Mouse (Mus musculus): ENCODE results near the gene Polr2j.
"Not testable (repeated sequence)": the region's sequence is repeated elsewhere in the genome, so short reads cannot be mapped to it uniquely, and the experiment has no call there.

The Polr2j gene

DNA sequence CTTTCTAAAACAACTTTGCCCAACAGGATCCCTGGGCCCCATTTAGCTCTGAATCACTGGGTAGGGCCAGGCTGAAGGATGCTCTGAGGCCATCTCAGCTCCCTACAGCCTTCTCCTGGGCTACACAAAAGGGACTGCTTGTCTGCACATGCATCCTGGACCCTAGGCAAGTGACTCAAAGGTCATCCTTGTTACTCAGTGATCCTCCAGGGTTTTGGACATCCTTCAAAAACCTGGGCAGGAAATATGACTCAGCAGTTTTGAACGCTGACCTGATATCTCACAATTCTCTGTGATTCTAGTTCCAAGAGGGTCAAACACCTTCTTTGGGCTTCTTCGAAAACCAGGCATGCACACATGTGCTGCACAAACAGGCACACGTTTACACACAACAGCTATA lies 7.4 kb upstream of the Polr2j start:
- no peak for DNase-seq

DNA sequence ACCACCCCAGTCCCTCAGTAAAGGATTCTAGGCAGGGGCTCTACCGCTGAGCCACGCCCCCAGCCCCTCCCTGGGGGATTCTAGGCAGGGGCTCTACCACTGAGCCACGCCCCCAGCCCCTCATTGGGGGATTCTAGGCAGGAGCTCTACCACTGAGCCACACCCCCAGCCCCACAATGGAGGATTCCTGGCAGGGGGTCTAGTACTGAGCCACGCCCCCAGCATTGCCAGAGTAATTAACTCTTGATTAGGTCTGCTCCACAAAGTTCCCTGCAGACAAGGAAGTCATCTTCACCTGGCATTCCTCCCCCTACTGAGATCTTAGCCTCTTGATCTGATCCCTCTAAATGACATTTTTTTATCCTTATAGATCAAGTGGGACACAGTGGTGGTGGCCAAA lies 2.9 kb upstream of the Polr2j start:
- not testable (repeated sequence) for DNase-seq

DNA sequence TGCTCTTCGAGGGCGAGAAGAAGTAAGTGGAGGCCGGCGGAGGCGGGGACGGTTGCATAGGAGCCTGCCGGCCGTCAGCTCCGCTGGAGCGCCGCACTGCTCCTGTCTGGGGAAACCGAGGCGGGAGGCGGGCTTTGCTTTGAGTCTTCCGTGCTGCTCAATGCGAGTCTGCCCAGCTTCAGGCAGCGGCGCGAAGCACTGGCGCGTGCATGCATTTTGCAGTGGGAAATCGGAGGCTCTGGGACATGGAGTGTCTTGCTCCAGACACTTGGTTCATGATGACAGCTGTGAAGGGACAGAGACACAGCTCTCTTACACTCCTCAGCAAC lies 317 bp downstream of the Polr2j start:
- peak; percentile 40 for DNase-seq

DNA sequence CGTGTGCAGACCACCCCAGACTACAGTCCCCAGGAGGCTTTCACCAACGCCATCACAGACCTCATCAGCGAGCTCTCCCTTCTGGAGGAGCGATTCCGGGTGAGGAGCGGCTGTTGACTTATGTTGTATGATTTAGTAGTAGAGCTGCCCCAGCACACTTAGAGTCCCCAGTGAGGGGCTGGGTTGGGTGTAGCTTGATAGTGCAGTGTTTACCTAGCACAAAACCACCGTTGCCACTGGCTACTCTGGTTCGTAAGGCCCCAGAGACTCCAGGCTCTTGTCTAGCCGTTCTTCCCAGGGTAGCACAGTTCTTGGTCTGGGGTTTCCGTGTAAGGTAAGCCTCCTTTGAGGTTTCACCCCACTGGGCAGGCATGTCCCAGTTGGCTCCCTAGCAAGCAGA lies 5.7 kb downstream of the Polr2j start:
- DNase-seq = no peak

DNA sequence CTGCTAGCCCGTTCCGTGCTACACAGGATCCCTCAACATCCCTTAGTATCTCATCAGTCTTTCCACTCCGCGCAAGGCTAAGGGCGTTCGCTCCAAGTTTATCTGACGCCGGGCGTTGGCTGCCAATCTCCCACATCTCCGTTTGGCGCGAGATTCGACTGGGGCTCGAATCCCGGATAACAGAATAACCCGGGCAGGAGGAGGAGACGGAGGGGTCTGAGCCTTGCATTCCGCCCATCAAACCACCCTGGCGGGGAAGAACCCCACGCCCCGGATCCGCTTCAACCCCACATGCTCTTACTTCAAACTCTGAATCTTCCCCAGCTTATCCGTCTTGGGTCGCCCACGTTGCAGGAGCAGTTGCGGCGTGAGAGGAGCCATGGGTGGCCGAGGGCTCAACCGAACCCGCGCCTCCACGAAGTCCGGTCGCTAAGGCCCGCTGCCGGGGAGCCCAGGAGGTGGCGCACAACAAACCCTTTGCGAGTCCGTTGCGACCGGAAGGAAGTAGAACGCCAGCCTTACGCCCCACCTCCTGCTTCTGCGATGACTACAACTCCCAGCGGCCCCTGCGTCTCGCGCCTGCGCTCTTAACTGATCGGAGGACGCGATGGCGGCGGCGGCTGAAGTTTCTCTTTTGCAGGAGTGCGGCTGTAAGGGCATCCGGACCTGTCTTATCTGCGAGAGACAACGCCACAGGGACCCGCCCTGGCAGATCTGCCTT lies 19.3 kb downstream of the Polr2j start, which contains the start of the genes Lrwd1 and Alkbh4:
Gene Lrwd1, minus strand, starts transcription at position 504 of the 721 bp plus-strand sequence.
Gene Alkbh4, plus strand, starts transcription at position 576 of the 721 bp plus-strand sequence.
- peak; percentile 94 for DNase-seq

DNA sequence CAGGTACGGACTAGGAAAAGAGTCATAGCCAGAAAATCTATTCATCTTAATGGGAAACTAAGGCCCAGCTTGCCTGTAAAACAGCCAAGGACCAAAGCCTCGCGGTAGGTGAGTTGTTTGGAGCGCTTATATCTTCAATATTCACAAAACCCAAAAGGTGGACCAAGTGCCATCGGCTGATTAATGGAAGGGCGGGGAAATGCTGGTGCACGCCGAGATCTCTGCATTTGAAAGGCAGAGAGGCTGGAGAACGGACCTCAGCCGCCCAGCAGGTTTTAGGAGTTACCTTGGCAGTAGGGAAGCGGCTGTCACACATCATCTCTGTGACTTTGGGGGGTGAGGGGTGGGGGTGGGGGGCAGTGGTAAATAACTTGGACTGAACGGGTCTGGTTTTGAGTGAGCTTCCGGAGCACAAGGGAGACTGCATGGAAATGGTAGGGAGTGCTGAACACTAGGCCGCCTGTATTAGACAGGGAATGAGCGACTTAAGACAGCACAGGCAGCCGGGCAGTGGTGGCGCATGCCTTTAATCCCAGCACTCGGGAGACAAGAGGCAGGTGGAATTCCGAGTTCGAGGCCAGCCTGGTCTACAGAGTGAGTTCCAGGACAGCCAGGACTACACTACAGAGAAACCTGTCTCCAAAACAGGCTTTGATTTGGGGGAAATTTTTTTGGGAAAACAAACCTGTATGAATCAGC lies 20.0 kb downstream of the Polr2j start:
- no peak for DNase-seq

DNA sequence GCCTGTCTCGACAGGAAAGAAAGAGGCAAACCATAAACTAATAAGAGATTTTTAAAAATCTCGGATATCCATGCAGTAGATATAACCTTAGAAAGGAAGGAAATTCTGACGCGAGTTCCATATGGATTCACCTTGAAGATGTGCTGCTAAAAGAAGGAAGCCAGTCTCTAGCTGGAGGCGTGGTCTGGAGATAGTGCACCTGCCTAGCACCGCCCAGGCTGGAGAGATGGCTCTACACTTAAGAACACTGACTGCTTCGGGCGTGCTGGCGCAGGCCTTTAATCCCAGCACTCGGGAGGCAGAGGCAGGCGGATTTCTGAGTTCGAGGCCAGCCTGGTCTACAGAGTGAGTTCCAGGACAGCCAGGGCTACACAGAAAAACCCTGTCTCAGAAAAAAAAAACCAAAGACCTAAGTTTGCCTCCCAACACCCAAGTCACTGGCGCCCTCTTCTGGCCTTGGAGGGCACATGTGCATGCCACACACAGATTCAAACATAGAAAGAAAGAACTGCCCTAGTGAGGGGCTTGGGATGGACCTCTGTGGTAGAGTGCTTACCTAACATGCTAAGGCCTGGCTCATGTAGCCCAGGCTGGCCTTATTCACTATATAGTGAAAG lies 21.3 kb downstream of the Polr2j start:
- DNase-seq = peak; percentile 41

DNA sequence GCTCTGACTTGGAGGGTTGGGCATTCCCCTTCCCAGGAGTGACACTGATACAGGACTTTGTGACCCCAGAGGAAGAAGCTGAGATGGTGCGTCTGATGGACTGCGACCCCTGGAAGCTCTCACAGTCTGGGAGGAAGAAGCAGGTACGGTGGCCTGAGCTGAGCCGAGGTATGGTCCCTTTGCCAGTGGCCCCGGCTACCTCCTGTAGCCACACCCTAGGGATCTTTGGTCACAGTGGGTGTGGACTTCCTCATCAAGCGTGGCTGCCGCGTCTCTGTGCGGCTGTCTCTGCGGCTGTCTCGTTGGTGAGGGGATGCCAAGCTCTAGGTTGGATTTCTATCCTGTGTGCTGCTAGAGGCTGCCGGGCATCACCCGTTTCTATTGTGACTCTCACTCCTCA lies 23.0 kb downstream of the Polr2j start:
- DNase-seq = no peak

DNA sequence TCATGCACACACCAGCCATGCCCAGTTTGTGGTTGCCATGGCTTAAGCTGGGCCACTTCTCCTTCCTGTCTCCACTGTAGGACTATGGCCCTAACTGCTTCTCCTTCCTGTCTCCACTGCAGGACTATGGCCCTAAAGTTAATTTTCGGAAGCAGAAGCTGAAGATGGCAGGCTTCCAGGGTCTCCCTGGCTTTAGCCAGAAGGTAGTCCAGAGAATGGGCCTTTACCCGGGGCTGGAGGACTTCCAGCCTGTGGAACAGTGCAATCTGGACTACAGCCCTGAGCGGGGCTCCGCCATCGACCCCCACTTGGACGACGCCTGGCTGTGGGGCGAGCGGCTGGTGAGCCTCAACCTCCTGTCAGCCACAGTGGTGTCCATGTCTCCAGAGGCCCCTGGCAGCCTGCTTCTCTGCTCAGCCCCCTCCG lies 23.6 kb downstream of the Polr2j start:
- peak; percentile 31 for DNase-seq

DNA sequence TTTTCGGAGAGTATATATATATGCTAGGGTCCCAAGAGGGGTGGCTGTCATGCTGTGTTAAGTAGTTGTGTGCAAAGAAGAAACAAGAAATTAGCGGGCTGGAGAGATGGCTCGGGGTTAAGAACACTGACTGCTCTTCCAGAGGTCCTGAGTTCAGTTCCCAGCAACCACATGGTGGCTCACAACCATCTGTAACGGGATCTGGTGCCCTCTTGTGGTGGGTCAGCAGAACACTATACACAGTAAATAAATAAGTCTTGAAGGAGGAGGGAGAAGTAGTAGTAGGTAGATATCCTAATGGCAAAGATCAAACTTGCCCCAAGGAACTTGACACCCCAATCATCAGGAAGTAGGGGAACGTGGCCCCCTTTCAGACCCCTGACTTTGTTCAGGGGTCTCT lies 26.3 kb downstream of the Polr2j start:
- no peak for DNase-seq

DNA sequence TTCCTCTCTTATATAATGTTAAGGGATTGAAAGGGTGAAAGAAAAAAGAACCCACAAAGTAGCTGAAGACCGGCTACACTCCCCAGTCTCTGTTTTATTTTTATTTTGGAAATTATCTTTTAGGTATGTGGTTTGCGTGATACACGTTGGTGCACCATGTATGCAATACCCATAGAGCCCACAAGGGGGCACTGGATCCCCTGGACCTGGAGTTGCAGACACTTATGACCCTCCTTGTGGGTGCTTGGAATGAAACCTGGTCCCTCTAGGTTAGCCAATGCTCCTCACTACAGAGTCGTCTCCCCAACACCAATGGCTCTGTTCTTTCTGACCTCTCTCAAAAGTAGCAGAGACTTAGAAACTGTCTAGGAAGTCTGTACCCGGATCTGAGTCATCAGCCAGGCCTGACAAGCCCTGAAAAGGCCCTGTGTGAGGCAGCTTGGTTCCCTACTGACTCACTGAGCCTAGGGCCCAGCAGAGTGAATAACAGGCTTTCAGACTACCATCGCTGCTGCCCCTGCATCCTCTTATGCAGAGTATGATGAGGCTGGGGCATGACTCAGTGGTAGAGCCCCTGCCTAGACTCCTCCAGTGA lies 26.8 kb downstream of the Polr2j start:
- no peak for DNase-seq

DNA sequence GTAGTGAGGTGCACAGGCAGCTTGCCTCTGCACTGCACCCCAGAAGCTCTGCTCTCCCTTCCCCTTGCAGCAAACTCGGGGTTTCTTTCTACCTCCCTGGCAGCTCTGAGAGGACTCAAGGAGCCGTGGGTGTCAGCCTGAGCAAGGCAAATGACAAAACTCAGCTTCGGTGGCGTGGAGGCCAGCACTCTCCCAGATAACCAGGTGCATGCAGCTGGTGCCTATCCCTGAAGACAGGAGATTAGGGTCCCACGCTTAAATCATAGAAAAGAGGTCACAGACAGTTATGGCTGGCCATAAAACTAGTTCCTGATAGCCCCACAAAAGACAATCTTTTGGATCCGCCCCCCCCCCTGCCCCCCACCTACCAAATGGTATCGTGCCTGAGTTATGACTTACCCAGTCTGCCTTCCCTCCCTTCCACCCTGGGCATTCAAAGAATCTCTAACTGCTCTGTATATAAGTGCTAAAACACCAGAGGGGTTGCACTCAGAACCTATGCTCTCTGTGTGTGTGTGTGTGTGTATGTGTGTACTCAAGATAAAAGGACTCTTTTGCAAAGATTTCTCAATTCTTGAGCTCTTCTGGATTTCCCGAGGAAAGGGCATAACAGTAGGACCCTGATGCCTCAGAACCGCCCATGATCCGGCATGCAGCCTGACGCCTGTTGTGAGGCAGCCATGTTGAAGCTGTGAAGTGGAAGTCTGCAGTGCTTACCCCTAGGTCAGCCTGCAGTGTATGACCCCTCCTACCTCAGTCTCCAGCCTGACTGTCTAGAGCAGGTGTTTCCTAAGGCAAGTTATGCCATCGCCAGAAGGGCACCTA lies 28.4 kb downstream of the Polr2j start:
- no peak for DNase-seq

DNA sequence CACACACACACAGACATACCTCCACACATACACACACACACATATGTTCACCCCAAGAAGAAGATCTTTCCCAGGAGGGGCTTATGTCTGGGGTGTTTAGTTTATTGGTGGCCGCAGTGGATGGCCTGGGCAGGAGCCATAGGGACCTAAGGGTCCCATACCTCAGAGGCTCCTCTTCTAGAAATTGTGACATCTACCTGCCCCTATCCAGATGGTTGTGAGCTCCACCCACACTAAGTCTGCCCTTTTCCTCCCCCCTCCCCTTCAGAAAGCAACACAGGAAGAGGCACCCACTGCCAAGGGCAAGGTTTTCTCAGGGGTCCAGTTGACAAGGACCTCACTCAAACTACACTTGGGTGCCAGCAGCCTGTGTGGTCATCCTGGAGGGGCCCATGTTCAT lies 30.5 kb downstream of the Polr2j start:
- DNase-seq = no peak

DNA sequence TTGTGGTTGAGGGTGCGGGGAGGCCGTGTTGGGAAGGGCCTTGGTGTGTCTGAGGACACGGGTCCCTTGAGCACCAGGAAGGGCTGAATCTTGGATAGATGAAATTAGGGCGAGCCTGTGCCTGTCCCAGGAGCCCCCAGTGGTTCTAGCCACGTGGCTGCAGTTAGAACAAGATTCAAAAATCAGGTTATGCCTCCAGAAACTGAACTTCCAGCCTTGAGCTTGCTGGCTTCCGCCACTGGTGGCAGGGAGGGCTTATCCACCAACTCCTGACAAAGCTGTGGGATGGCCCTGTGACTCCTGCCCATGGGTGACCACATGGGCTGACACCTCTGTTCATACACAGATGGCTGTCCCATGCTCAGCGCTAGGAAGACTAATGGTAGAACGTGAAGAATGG lies 31.3 kb downstream of the Polr2j start:
- DNase-seq = no peak

DNA sequence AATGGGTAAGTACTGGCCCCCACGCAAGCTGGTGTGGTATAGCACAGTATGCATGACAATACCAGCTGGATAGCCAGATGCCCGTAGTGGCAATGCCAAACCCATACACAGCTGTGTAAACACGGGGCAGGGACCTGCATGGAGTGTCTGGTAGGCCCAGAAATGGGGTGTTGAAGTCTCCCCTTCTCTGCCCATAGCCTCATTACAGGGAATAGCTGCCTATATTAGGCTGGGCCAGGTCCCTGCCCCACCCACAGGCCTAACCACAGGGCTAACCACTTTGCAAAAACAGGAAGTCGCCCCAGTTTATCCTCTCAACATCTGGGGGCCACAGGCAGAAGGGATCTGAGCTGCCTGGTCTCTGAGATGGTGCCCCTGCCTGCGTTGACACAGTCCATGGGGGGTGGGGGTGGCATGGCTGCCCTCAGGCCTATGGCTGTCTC lies 32.7 kb downstream of the Polr2j start:
- not testable (repeated sequence) for DNase-seq

DNA sequence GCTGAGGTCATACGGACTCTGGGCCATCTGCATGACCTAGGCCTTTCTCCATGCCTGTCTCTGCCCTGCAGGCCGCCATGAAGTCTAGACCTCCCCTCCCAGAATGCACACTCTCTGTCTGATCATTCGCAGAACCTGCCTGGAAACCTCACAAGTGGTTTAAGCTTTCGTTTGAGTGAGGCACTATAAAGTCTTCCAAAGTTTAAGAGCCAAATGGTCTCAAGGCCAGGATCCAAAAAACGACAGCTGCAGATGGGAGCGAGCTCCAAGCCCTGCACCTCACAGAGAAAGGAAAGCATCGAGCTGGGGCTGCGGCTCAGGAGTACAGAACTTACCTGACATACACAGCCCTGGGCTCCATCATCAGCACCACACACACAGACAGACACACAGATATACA lies 35.9 kb downstream of the Polr2j start:
- DNase-seq = no peak

DNA sequence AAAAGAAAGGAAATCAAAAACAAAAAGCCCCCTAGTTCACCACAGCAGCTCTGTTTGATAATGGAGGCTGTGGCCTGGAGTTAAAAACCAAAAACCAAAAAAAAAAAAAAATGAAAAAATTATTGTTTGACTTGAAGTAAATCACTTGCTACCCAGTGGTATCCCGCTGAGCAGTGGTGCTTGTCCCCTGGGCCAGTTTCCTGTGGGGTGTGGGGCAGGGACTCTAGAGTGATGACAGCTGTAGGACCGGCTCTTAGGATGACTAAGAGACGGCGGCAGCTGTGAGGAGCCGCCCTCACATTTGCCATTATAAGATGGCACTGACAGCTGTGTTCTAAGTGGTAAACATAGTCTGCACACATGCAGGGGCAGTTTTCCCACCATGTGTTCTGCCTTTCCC lies 39.0 kb downstream of the Polr2j start:
- no peak for DNase-seq

DNA sequence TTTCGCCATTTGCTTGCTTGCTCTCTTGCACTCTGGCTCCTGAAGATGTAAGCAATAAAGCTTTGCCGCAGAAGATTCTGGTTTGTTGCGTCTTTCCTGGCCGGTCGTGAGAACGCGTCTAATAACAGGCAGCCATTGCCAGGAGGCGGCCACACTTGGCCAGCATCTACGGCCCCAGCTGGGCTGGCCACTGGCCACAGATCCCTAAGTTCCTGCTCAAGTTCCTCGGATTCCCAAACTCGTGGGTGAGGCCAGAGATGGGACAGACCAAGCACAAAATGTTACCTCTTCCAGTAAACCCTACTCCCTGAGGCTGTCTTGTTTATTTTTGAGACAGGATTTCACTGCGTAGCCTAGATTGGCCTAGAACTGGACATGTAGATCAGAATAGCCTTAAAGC lies 43.7 kb downstream of the Polr2j start:
- not testable (repeated sequence) for DNase-seq

DNA sequence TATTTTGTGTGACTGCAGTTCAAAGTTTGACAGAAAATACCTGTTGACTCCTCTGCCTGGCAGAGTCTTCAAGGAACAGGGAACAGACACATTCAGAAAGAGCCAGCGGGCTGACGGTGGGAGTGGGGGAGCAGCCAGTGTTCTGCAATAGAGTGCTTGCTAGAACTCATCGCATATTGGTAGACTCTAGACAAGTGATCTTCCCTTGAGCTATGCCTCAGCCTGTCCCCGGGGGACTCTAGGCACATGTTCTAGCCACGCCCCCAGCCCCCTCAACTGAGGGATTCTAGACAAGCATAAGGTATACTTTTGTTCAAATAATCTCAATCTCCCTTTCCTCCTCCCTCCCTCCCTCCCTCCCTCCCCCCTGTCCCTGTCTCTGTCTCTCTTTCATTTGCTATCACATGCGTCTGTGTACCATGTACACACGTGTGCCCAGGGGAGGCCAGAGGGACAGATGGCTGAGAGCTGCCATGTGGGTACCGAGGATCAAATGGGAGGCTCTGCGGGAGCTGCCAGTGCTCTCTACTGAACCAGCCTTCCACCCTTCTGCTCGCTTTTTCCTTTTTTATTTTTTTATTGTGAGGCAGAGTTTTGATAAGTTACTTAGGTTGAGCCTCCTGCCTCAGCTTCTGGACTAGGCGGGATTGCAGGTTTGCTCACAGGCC lies 47.5 kb downstream of the Polr2j start:
- peak; percentile 51 for DNase-seq

DNA sequence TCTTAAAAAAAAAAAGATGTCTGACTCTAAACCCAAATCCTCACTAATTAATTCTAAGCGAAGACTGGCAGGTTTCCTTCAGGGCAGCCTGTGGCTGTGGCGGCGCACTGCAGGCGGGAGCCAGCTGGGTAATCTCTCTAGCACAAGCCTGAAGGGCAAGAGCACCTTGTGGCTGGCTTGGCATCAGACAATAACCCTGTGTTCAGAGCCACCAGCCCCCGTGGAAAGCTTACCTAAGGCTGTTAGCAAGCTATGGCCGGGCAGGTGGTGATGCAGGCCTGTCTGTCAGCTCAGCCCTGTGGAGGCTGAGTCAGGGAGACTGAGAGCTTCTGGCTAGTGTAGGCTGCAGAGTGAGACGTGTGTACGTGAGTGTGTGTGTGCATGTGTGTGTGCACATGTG lies 48.8 kb downstream of the Polr2j start:
- peak; percentile 30 for DNase-seq

DNA sequence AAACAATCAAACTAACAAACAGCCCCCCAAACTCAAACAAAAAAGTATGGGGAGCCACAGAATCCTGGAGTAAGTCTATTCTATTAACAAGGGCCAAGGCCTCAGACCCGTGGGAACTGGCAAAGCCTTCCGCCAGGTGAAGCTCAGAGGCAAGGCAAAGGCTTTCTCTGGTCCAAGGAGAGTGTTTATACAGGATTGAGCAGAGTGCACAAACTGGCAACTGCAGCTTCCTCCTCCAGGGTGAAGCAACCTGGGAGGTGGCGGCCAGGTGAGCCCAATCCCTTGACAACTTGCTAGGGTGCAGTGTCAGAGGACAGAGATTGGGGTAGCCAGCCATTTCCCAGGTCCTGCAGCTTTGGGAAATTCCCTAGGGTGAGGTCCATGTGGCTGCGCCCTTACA lies 50.9 kb downstream of the Polr2j start:
- no peak for DNase-seq

DNA sequence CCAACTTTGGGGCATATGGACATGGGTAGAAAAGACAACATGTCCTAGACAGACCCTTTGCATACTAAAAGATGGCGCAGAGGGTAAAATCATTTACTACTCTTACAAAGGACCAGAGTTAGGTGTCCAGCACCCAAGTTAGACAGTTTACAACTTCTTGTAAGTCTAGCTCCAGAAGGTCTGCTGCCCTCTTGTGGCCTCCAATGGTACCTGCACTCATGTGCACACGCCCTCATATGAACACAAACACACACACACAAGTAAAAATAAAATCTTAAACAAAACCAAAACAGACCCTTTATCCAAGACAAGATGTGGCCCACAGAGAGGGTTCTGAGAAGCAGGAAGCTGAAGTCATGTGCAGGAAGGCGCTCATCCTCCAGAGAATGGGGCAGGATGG lies 51.6 kb downstream of the Polr2j start:
- no peak for DNase-seq
